Mouse (Mus musculus) heart, postnatal 36 days (tissue): Measurements from ENCODE around the gene Snrpb2. TPM values are rescaled to one million over a fixed set of nuclear protein-coding genes. Genes with fewer than 3 reads are reported as not detected.

ENCODE experiments used
- DNase-seq, 2 experiments: peaks; one replicate each; pipeline ENCODE4 v3.0.0; 2021 to 2022
- intact Hi-C: fragments of 180-260 bp; cut with DNase I; formaldehyde crosslinking; loops from one replicate; pipeline ENCODE4 v1.15.1; 2025
- total RNA-seq, 2 experiments: library from RNA; stranded (reverse); gene quantifications; 2 replicates each; pipeline ENCODE4 v1.2.3; 2021

Gene Snrpb2
- total RNA-seq, 2 experiments from 2014 or later = 20.8 to 22.7 TPM

DNA sequence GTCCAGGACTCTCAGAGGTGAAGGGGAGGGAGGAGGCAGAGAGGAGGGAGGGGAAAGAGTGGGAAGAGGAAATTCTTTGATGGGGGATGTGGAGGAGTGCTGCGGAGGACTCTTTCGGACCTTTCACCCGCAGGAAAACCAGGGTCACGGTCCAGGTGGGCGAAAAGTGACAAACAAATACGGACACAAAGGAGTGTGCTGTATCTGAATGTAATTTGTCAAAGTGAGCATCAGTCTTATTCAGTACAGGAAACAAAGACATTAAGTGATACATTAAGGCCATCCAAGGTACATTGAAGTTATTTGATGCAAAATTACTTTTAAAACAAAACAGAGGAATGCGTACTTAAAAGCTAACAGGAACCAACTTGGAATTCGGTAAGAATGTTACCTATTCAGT is 27.0 kb downstream of the Snrpb2 start:
- no peak for DNase-seq
- intact Hi-C loops = no loop called here

GRCm38 (mm10) chr2:143093726-143094125 is 30.9 kb downstream of the Snrpb2 start:
- DNase-seq = peak; percentile 36 to 51
- intact Hi-C loops = loop anchor here (1.0 to 2.0 kb wide), 2 partner anchors 127 to 235 kb away; no protein-coding TSS in a partner anchor

GRCm38 (mm10) chr2:143094761-143095160 is 31.9 kb downstream of the Snrpb2 start:
- no peak for DNase-seq
- intact Hi-C loops = no loop called here

- no peak for DNase-seq
- intact Hi-C loops = no loop called here
Observed at GRCm38 (mm10) chr2:143097170-143097569, 34.3 kb downstream of the Snrpb2 start.

- intact Hi-C loops = loop anchor here (1.0 to 5.0 kb wide), 2 partner anchors 662 to 1338 kb away; no protein-coding TSS in a partner anchor
- no peak for DNase-seq
Observed at GRCm38 (mm10) chr2:143113859-143114258, 51.0 kb downstream of the Snrpb2 start.

- intact Hi-C loops = loop anchor here (1.0 to 5.0 kb wide), 2 partner anchors 662 to 1338 kb away; no protein-coding TSS in a partner anchor
- no peak for DNase-seq
Observed at GRCm38 (mm10) chr2:143114716-143115115, 51.9 kb downstream of the Snrpb2 start.

DNA sequence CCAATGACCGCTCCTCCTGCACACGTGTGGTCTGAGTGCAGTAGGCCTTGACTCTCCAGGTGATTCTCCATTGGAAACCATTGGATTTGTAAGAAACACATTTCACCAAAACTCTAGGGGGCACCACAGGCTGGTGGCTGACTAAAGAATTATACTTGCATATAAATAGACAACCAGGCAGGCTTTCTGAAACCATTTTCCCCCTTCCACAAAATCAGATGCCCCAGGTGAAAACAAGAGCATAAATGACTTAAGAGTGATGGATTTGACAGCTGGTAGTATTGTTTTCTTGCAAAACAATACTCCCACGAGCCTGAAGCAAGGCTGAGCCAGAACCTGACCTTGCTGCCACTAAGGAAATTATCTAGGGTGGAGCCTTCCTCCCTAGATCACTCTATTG is 54.6 kb downstream of the Snrpb2 start:
- intact Hi-C loops = no loop called here
- no peak for DNase-seq

- intact Hi-C loops = no loop called here
Observed at GRCm38 (mm10) chr2:143118221-143118620, 55.4 kb downstream of the Snrpb2 start.

More at GRCm38 (mm10) chr2:143118221-143118620, 55.4 kb downstream of the Snrpb2 start:
- no peak for DNase-seq

Other genes starting within 250 kb of the Snrpb2 start
- gene Kif16b, start 161.5 kb upstream of the Snrpb2 start, total RNA-seq = 10 to 100 TPM; 32.7 to 33.5 TPM
- not detected for gene Otor, start 15.4 kb downstream of the Snrpb2 start, total RNA-seq